Mouse (Mus musculus) monocyte, adult 59 days (primary cell): ENCODE data around the gene Ppp1r13l. TPM values are rescaled to one million over a fixed set of nuclear protein-coding genes. Genes with fewer than 3 reads are reported as not detected.

Experiments
- total RNA-seq, 2 experiments: library from RNA; stranded (reverse); gene quantifications; one replicate each; pipeline ENCODE4 v1.2.4; 2023

Ppp1r13l gene
- total RNA-seq: 1 to 10 TPM; 1.3 to 4.3 TPM

DNA sequence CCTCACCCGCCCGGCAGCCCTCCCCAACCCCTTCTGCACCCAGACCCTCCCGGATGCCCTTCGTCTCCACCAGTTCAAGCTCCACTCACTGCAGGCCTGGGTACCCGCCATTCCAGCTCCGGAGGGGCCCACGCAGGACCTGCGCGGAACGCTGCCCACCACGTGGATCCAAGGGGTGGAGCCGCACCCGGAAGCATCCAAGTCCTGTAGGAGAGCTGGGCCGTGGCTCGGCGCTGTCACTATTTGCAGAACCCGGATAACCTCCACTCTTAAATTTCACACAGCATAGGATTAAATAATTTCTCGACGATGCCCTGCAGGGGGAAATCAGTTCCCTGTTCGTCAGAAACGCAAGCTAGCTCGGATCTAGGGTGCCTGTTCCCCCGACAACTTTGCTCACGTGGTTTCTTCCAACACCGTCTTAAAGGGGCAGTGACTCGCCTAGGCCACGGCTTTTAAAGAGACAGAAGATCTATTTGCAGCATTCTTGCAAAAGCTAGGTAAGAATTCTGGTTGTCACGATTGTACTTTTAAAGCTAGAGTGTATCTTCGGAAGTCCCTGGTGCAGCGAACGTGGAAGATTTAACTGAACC, at the start of gene Ppp1r13l, which contains the start of gene Cd3eap:
Gene Ppp1r13l (plus strand): TSS at position 451 of the 593 bp plus-strand sequence.
Gene Cd3eap (minus strand): TSS at position 185 of the 593 bp plus-strand sequence.

GRCm38 (mm10) chr7:19309884-19310641, 49.5 kb upstream of the Ppp1r13l start, which contains the start of gene Fosb:
Gene Fosb (minus strand): TSS chr7:19310051.

GRCm38 (mm10) chr7:19344237-19344847, 15.2 kb upstream of the Ppp1r13l start, which contains the start of gene Ercc1:
Gene Ercc1 (plus strand): TSS chr7:19344778.

DNA sequence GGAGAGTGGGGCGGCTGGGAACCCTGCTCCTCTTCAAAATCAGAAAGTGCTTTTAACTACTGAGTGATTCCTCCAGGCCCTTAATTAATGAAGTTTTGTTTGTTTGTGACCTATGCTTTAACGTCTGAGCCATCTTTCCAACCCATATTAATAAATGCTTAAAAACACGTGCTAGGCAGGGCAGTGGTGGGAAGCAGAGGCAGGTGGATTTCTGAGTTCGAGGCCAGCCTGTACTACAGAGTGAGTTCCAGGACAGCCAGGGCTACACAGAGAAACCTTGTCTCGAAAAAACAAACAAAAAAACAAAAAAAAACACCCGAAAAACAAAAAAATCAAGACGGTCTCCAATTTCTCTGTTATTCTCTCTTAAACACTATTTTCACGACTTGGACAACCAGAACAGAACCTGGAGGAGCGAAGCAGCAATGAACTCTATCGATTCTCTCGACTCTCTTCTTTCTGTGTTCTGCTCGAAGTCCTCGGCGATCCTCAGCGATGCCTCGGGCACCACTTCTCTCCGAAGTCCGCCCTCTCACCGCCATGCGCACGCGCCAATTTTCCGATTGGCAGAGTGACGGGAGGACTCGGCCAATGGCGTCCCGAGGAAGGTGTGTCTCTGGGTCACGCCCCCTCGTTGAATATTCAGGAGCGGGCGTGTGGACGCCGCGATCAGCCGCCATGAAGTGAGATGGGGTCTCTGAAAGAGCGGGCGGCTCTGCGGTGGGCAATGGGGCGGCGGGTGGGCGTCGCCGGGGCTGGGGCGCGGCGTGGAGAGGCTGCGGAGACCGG, 22.0 kb downstream of the Ppp1r13l start, which contains the start of gene Ercc2:
Gene Ercc2 (plus strand): TSS at position 634 of the 789 bp plus-strand sequence.

DNA sequence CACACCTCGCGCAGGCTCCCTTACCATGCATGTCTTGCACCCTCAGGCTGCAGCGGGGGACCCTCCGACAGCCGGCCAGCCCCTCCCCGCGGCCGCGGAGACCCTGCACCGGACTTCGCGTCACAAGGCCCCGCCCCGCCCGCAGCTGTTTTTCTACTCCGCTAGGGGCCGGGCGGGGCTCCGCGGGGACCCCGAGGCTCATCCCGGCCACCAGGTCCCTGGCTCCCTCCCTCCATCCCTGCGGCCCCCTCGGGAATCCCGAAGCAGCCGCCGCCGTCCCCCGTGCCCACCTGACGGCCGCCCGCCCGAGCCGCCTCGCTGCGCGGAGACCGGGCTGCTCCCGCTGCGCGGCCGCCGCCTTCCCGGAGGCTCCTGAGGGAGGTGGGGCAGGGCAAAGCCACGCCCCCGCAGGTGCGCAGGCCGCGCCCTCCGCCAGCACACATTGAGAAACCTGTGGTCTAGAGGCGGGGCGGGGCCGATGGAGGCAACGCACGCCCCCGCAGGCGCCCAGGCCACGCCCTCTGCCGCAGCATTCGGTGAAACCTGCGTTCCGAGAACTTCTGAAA, 44.3 kb downstream of the Ppp1r13l start, which contains the start of gene Klc3:
Gene Klc3 (minus strand): TSS at position 374 of the 566 bp plus-strand sequence.

DNA sequence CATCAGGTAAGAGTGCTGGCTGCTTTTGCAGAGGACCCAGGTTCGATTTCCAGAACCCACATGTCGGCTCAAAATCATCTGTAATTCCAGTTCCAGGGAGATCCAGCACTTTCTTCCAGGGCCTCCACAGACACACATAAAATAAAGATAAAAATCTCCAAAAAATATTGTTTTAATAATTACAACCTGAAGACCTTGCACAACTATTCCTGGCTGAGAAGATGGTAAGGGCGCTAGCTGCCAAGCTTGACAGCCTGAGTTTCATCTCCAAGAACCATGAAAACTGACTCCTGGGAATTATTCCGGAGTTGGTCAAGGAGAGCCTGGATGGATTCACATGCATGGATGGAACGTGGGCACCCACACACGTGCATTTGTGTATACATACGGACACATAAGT, 44.9 kb downstream of the Ppp1r13l start, which contains the start of gene Ckm:
Gene Ckm (plus strand): TSS at position 301 of the 400 bp plus-strand sequence.

Other genes starting within 250 kb of the Ppp1r13l start
- gene Gm4969, start 241.4 kb upstream of the Ppp1r13l start, total RNA-seq: not detected
- 10 to 100 TPM; 15.2 to 15.6 TPM for gene Fbxo46, start 239.9 kb upstream of the Ppp1r13l start, total RNA-seq
- 1 to 10 TPM; 9.0 to 9.4 TPM for gene Qpctl, start 210.5 kb upstream of the Ppp1r13l start, total RNA-seq
- 10 to 100 TPM; 51.0 to 53.8 TPM for gene Snrpd2, start 210.0 kb upstream of the Ppp1r13l start, total RNA-seq
- gene Gipr, start 193.6 kb upstream of the Ppp1r13l start, total RNA-seq: not detected
- gene Eml2, start 183.3 kb upstream of the Ppp1r13l start, total RNA-seq: 10 to 100 TPM; 21.4 to 22.2 TPM
- gene Gpr4, start 147.2 kb upstream of the Ppp1r13l start, total RNA-seq: not detected
- 10 to 100 TPM; 44.6 to 45.7 TPM for gene Opa3, start 131.4 kb upstream of the Ppp1r13l start, total RNA-seq
- gene Vasp, start 87.9 kb upstream of the Ppp1r13l start, total RNA-seq: 100 to 1,000 TPM; 298 to 304 TPM
- gene Ppm1n, start 79.7 kb upstream of the Ppp1r13l start, total RNA-seq: 1 to 10 TPM; 2.5 to 9.1 TPM
- gene Rtn2, start 77.1 kb upstream of the Ppp1r13l start, total RNA-seq: 1 to 10 TPM in 1 of 2 experiments, under 1 TPM in 1; 0.88 to 1.1 TPM
- 1,000 to 10,000 TPM; 2,539 to 2,823 TPM for gene Fosb, start 49.7 kb upstream of the Ppp1r13l start, total RNA-seq
- 10 to 100 TPM; 29.1 to 29.3 TPM for gene Ercc1, start 15.0 kb upstream of the Ppp1r13l start, total RNA-seq
- gene Cd3eap, start 266 bp upstream of the Ppp1r13l start, total RNA-seq: 1 to 10 TPM; 7.0 to 8.7 TPM
- 10 to 100 TPM; 35.0 to 35.5 TPM for gene Ercc2, start 22.3 kb downstream of the Ppp1r13l start, total RNA-seq
- not detected for gene Klc3, start 44.4 kb downstream of the Ppp1r13l start, total RNA-seq
- gene Ckm, start 45.0 kb downstream of the Ppp1r13l start, total RNA-seq: 1 to 10 TPM; 2.7 to 3.1 TPM
- 10 to 100 TPM; 32.6 to 34.3 TPM for gene Mark4, start 99.1 kb downstream of the Ppp1r13l start, total RNA-seq
- gene Exoc3l2, start 103.6 kb downstream of the Ppp1r13l start, total RNA-seq: under 1 TPM; 0.89 to 0.94 TPM
- gene Bloc1s3, start 148.6 kb downstream of the Ppp1r13l start, total RNA-seq: 10 to 100 TPM in 1 of 2 experiments, 1 to 10 TPM in 1; 8.6 to 11.2 TPM
- 10 to 100 TPM; 34.4 to 45.3 TPM for gene Trappc6a, start 148.6 kb downstream of the Ppp1r13l start, total RNA-seq
- under 1 TPM in 1 of 2 experiments, not detected in 1; 0.26 TPM for gene Nkpd1, start 158.1 kb downstream of the Ppp1r13l start, total RNA-seq
- gene Ppp1r37, start 203.3 kb downstream of the Ppp1r13l start, total RNA-seq: 10 to 100 TPM; 45.7 to 48.4 TPM
- 1 to 10 TPM; 6.2 to 6.8 TPM for gene Zfp296, start 217.5 kb downstream of the Ppp1r13l start, total RNA-seq
- gene Gemin7, start 217.8 kb downstream of the Ppp1r13l start, total RNA-seq: 10 to 100 TPM; 76.3 to 80.3 TPM
- 10 to 100 TPM; 60.6 to 62.7 TPM for gene Clasrp, start 244.7 kb downstream of the Ppp1r13l start, total RNA-seq